Mouse (Mus musculus) ES-E14 (cell line): ENCODE data around the gene Smad3. TPM values are rescaled to one million over a fixed set of nuclear protein-coding genes. Genes with fewer than 3 reads are reported as not detected.

Experiments
- DNase-seq: peaks from one replicate; pipeline ENCODE4 v3.0.0-alpha.2; 2013; ENCODE audit warnings: low read depth, low spot score
- H3K27ac ChIP-seq: 2 replicates; pipeline ENCODE4 v1.5.1; 2012; ENCODE audit warnings: low read depth, mild to moderate bottlenecking, low read length, moderate library complexity, mixed read lengths; ENCODE audit not compliant: poor library complexity, insufficient read depth, severe bottlenecking
- H3K36me3 ChIP-seq: 2 replicates; pipeline ENCODE4 v1.6.1; 2012; ENCODE audit warnings: mild to moderate bottlenecking, low read length, moderate library complexity, mixed read lengths; ENCODE audit not compliant: control insufficient read depth, poor library complexity, insufficient read depth, severe bottlenecking
- H3K4me1 ChIP-seq, 2 experiments: fragments of 150-350 bp in 1 of 2; sonication (generic) in 1 of 2; 2 replicates each; pipeline ENCODE4 v1.6.1; 2012; ENCODE audit warnings: low read length in 2 of 2, mild to moderate bottlenecking in 1 of 2, mixed read lengths in 1 of 2; ENCODE audit not compliant: control insufficient read depth in 2 of 2, insufficient read depth in 2 of 2, poor library complexity in 1 of 2
- H3K4me3 ChIP-seq, 2 experiments: fragments of 150-350 bp in 1 of 2; sonication (generic) in 1 of 2; 2 replicates each; pipeline ENCODE4 v1.5.1; 2012; ENCODE audit warnings: low read length in 2 of 2, low read depth in 1 of 2, mild to moderate bottlenecking in 1 of 2, mixed read lengths in 1 of 2; ENCODE audit not compliant: insufficient read depth in 1 of 2, poor library complexity in 1 of 2, severe bottlenecking in 1 of 2
- H3K9ac ChIP-seq: 2 replicates; pipeline ENCODE4 v1.6.1; 2012; ENCODE audit warnings: low read depth, mild to moderate bottlenecking, low read length, mixed read lengths; ENCODE audit not compliant: poor library complexity, insufficient read depth, severe bottlenecking
- H3K9me3 ChIP-seq: fragments of 150-350 bp; sonication (generic); 2 replicates; pipeline ENCODE4 v1.6.1; 2012; ENCODE audit warnings: low read depth, mild to moderate bottlenecking, low read length; ENCODE audit not compliant: control insufficient read depth, insufficient read depth
- CHD2 ChIP-seq: IDR thresholded peaks from 2 replicates; pipeline ENCODE4 v1.6.1; 2014; ENCODE audit warnings: mild to moderate bottlenecking, low read depth, low read length, inconsistent platforms
- HCFC1 ChIP-seq: IDR thresholded peaks from 2 replicates; pipeline ENCODE4 v1.6.1; 2012; ENCODE audit warnings: low read length, inconsistent platforms, borderline replicate concordance; ENCODE audit not compliant: insufficient read depth
- MAFK ChIP-seq: IDR thresholded peaks from 2 replicates; pipeline ENCODE4 v1.6.1; 2014; ENCODE audit warnings: mild to moderate bottlenecking, low read depth, low read length, inconsistent platforms; ENCODE audit not compliant: insufficient read depth
- ZC3H11A ChIP-seq: IDR thresholded peaks from 2 replicates; pipeline ENCODE4 v1.6.1; 2012; ENCODE audit warnings: low read depth, mild to moderate bottlenecking, inconsistent platforms, low read length, borderline replicate concordance
- ZNF384 ChIP-seq: IDR thresholded peaks from 2 replicates; pipeline ENCODE4 v1.6.1; 2012; ENCODE audit warnings: low read depth, low read length, inconsistent platforms
- in situ Hi-C, 2 experiments: fragments of 600-800 bp; cut with MboI; formaldehyde crosslinking; loops; one replicate each; pipeline ENCODE4 v1.15.1; 2025; ENCODE audit warnings: low sequenced_read_pairs in 2 of 2, inconsistent platforms in 1 of 2; ENCODE audit not compliant: unreplicated experiment in 2 of 2
- total RNA-seq: library from RNA; depleted of rRNA; stranded (reverse); fragments of 300-350 nt; gene quantifications from 2 replicates; pipeline ENCODE4 v1.2.3, GENCODE M21; 2012

Gene Smad3
- total RNA-seq, 1 experiment = 15.2 TPM

- Histone ChIP-seq H3K4me3 (no peak overlapping the region), H3K9me3 (no peaks in the 10 kb centered on the region), H3K9ac (no peak overlapping the region), H3K27ac (no peak overlapping the region), H3K36me3 (no peaks in the 10 kb centered on the region), H3K4me1 (peaks cover 1 to 14% of the 10 kb centered on the region in 2 experiments; a peak in 1 of 4 replicates)
- TF ChIP-seq ZC3H11A (no peak), ZNF384 (no peak), MAFK (no peak), HCFC1 (no peak), CHD2 (no peak)
- no peak for DNase-seq
- in situ Hi-C loops = no loop called here
Measured at GRCm38 (mm10) chr9:63789386-63789785, 31.6 kb upstream of the Smad3 start.

DNA sequence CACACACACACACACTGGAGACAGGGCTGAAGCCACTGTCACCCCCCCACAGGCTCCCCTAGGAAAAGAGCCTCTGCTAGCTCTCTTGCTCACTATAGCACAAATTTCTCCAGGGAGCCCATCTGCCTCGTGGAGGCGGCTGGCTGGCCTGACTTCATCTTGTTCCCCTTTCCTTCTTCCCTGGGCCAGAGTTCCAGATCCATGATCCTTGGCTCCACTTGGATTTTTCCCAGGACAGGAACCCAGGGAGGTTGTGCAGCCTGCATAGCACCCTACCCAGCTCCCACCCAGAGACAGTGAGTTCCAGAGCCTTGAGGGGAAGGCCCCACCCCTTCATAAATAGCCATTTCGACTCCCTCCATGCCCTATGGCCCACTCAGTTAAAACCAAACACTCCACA, 29.8 kb upstream of the Smad3 start:
- no peak for TF ChIP-seq HCFC1
- TF ChIP-seq ZNF384 = no peak
- TF ChIP-seq CHD2 = no peak
- no peak for TF ChIP-seq ZC3H11A
- in situ Hi-C loops = no loop called here
- H3K9ac ChIP-seq = no peak overlapping the region
- no peak for DNase-seq
- no peak overlapping the region for H3K27ac ChIP-seq
- no peak overlapping the region for H3K4me3 ChIP-seq
- H3K36me3 ChIP-seq = no peaks in the 10 kb centered on the region
- H3K4me1 ChIP-seq = peaks cover 1 to 14% of the 10 kb centered on the region in 2 experiments; a peak in 1 of 4 replicates
- H3K9me3 ChIP-seq = no peaks in the 10 kb centered on the region

- Histone ChIP-seq H3K27ac (no peak overlapping the region), H3K9me3 (no peaks in the 10 kb centered on the region), H3K4me1 (peaks cover 1 to 14% of the 10 kb centered on the region in 2 experiments; a peak in 1 of 4 replicates), H3K9ac (no peak overlapping the region), H3K36me3 (no peaks in the 10 kb centered on the region), H3K4me3 (no peak overlapping the region)
- no peak for DNase-seq
- in situ Hi-C loops = no loop called here
- TF ChIP-seq MAFK = no peak
- no peak for TF ChIP-seq CHD2
- TF ChIP-seq ZC3H11A = no peak
- TF ChIP-seq ZNF384 = no peak
- no peak for TF ChIP-seq HCFC1
Measured at GRCm38 (mm10) chr9:63787086-63787485, 29.3 kb upstream of the Smad3 start.

- no peak overlapping the region for H3K9ac ChIP-seq
- peaks cover 1 to 12% of the 10 kb centered on the region in 2 experiments; a peak in 1 of 4 replicates for H3K4me1 ChIP-seq
- no peak for TF ChIP-seq MAFK
- TF ChIP-seq ZNF384 = no peak
- TF ChIP-seq CHD2 = no peak
- TF ChIP-seq HCFC1 = no peak
- no peaks in the 10 kb centered on the region for H3K9me3 ChIP-seq
- in situ Hi-C loops = no loop called here
- no peak for DNase-seq
- no peak overlapping the region for H3K27ac ChIP-seq
- H3K4me3 ChIP-seq = no peak overlapping the region
- H3K36me3 ChIP-seq = no peaks in the 10 kb centered on the region
Measured at GRCm38 (mm10) chr9:63786026-63786670, 28.4 kb upstream of the Smad3 start.

- in situ Hi-C loops = no loop called here
- Histone ChIP-seq H3K4me1 (peaks cover 1 to 12% of the 10 kb centered on the region in 2 experiments; a peak in 1 of 4 replicates), H3K9ac (no peak overlapping the region), H3K9me3 (no peaks in the 10 kb centered on the region), H3K4me3 (no peak overlapping the region), H3K27ac (no peak overlapping the region), H3K36me3 (no peaks in the 10 kb centered on the region)
- no peak for DNase-seq
- no peak for TF ChIP-seq ZNF384
- TF ChIP-seq ZC3H11A = no peak
- TF ChIP-seq CHD2 = no peak
Measured at GRCm38 (mm10) chr9:63785492-63785891, 27.7 kb upstream of the Smad3 start.
